Mouse (Mus musculus): ENCODE data around the gene Dcaf1. TPM values are rescaled to one million over a fixed set of nuclear protein-coding genes. Genes with fewer than 3 reads are reported as not detected.

Gene Dcaf1
- polyA plus RNA-seq, 1 experiment from 2014 or later, result 7.9 TPM

DNA sequence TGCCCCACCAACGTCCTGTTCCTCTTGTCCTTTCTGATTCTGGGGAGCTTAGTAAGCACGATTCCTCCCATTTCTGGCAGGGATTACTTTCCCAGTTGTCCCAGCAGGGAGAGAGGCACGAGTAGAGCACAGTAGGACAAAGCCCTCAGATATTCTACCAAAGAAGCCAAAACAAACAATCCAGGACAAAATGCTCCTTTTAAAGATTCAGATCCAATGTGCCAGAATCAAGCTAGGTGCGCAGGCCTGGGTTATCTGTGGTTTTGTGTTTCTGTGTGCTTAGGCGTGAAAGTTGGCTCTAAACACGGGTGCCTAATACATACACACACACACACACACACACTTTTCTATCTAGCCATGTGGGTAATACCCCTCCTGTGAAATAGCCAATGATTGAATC lies 3.5 kb upstream of the Dcaf1 start:
- Histone ChIP-seq H3K27ac (no peak overlapping the region), H3K4me3 (replicated peaks; ENCODE audit: low read depth, low read length) (no peak overlapping the region), H3K4me1 (replicated peaks; ENCODE audit: insufficient read depth, low read length) (0 out of 2 replicates have a peak, but pooled peaks cover 3% of the 10 kb centered on the region), H3K27me3 (ENCODE audit: insufficient read depth, low read length) (no peaks in the 10 kb centered on the region), H3K36me3 (ENCODE audit: insufficient read depth, low read length) (no peaks in the 10 kb centered on the region), H3K9ac (ENCODE audit: low read depth, low read length) (no peak overlapping the region), H3K4me2 (ENCODE audit: low read length) (no peak overlapping the region), H3K9me3 (replicated peaks; ENCODE audit: low read length) (no peaks in the 10 kb centered on the region)
- no peak for DNase-seq (ENCODE audit: low spot score)
- 77% methylated on average over 6 of the region's 6 CpGs for WGBS
- TF ChIP-seq CTCF (IDR thresholded peaks at IDR 0.05; ENCODE audit: low read depth), result no peak
- no peak for ATAC-seq (replicated peaks; ENCODE audit: low FRiP score, low read depth)

DNA sequence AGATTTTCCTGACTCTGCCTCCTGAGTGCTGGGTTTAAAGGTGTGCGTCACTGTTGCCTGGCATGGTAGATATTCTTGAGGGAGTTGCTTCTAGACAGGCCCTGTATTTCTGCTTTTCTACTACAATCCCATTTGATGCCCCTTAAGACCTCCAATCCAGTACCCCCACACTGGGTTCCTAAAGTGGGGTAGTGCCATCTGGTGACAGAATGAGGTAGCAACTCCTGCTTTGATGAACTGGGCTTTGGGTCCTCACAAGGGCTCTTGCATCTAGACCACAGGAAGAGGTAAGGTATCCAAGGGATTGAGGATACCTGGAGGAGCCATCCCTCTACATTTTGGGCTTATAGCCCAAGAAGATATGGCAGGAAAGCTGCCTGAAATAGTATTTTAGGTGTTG lies 2.5 kb upstream of the Dcaf1 start:
- peak; percentile 61 for TF ChIP-seq CTCF (IDR thresholded peaks at IDR 0.05; ENCODE audit: low read depth)
- no peaks in the 10 kb centered on the region for H3K36me3 ChIP-seq (ENCODE audit: insufficient read depth, low read length)
- H3K9me3 ChIP-seq (replicated peaks; ENCODE audit: low read length), result no peaks in the 10 kb centered on the region
- peak; percentile 10 for DNase-seq (ENCODE audit: low spot score)
- no peak overlapping the region for H3K4me3 ChIP-seq (replicated peaks; ENCODE audit: low read depth, low read length)
- H3K9ac ChIP-seq (ENCODE audit: low read depth, low read length), result no peak overlapping the region
- 0 out of 2 replicates have a peak, but pooled peaks cover 3% of the 10 kb centered on the region for H3K4me1 ChIP-seq (replicated peaks; ENCODE audit: insufficient read depth, low read length)
- no peak overlapping the region for H3K4me2 ChIP-seq (ENCODE audit: low read length)
- no peak for ATAC-seq (replicated peaks; ENCODE audit: low FRiP score, low read depth)
- 92% methylated on average over 1 of the region's 1 CpGs for WGBS
- no peaks in the 10 kb centered on the region for H3K27me3 ChIP-seq (ENCODE audit: insufficient read depth, low read length)
- no peak overlapping the region for H3K27ac ChIP-seq

DNA sequence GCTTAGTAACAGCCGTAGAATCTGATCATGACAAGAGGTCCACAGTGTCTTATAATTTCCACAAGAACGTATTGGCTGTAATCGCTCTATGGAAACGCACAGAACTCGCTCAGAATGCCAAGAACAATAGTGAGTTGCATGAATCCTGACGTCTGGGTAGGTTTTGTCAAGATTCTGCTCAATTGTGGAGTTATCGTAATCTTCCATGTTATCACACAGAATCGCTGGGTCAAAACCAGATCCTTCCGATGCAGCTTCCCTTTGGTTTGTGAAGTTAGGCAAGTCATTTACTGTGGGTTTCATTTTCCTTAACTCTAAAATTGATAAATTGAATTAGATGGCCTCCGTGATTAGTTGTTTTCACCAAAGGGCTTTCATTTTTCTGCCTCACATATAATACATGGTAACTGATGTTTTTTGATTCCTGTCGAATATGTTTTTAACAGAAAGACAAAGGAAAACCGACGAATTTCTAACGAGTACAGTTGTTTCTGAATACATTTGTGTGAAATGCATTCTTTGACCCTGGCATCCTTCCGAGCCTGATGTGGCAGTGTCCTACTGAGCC lies 540 bp upstream of the Dcaf1 start:
- Histone ChIP-seq H3K36me3 (ENCODE audit: insufficient read depth, low read length) (no peaks in the 10 kb centered on the region), H3K4me3 (replicated peaks; ENCODE audit: low read depth, low read length) (peak overlapping the region; percentile 98), H3K4me2 (ENCODE audit: low read length) (peak overlapping the region; percentile 59), H3K9me3 (replicated peaks; ENCODE audit: low read length) (no peaks in the 10 kb centered on the region), H3K27me3 (ENCODE audit: insufficient read depth, low read length) (no peaks in the 10 kb centered on the region), H3K27ac (no peak overlapping the region), H3K4me1 (replicated peaks; ENCODE audit: insufficient read depth, low read length) (0 out of 2 replicates have a peak, but pooled peaks cover 3% of the 10 kb centered on the region), H3K9ac (ENCODE audit: low read depth, low read length) (peak overlapping the region; percentile 28; the same call in 1 of the 2 replicates)
- ATAC-seq (replicated peaks; ENCODE audit: low FRiP score, low read depth) (no peak), DNase-seq (ENCODE audit: low spot score) (peak; percentile 9)
- TF ChIP-seq CTCF (IDR thresholded peaks at IDR 0.05; ENCODE audit: low read depth), result no peak
- WGBS, result 46% methylated on average over 15 of the region's 15 CpGs

DNA sequence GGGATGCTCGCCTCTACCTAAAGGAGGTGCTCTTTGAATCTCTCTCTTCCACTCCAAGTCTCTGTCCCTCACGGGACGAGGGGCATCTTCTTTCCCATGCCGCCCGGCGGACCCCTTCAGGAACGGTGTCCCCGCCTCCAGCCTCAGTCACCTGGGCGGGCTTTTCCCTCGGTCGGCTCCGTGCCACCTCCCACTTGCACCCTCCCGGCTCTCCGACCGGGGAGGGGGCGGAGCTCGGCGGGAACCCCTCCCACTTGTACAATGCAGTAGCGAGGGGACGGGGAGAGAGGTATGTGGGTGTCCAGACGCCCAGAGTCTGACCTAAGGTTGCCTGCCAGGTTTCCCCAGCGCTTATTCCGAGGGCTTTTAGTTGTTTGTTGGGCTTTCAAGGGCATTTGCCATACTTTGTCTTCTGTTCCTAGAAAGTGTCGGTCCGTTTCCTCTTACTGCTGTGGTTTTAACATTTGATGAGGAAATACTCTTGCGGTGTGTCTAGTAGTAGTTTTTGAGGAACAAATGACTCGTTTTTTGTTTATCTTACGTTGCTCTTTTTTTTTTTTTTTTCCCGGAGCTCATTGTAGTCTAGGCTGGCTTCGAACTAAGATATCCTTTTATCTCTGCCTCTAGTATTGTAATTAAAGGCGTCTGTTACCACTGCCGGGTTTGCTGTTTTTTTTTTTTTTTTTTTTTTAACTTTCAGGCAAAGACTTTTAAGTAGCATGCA lies 869 bp downstream of the Dcaf1 start:
- 1% methylated on average over 32 of the region's 32 CpGs for WGBS
- Histone ChIP-seq H3K27me3 (ENCODE audit: insufficient read depth, low read length) (no peaks in the 10 kb centered on the region), H3K4me3 (replicated peaks; ENCODE audit: low read depth, low read length) (peak overlapping the region; percentile 98), H3K27ac (peak overlapping the region; percentile 95), H3K9ac (ENCODE audit: low read depth, low read length) (peak overlapping the region; percentile 86), H3K4me1 (replicated peaks; ENCODE audit: insufficient read depth, low read length) (0 out of 2 replicates have a peak, but pooled peaks cover 3% of the 10 kb centered on the region), H3K4me2 (ENCODE audit: low read length) (peak overlapping the region; percentile 59), H3K9me3 (replicated peaks; ENCODE audit: low read length) (no peaks in the 10 kb centered on the region), H3K36me3 (ENCODE audit: insufficient read depth, low read length) (no peaks in the 10 kb centered on the region)
- peak; percentile 96 for DNase-seq (ENCODE audit: low spot score)
- ATAC-seq (replicated peaks; ENCODE audit: low FRiP score, low read depth), result peak; percentile 78
- TF ChIP-seq CTCF (IDR thresholded peaks at IDR 0.05; ENCODE audit: low read depth), result no peak

DNA sequence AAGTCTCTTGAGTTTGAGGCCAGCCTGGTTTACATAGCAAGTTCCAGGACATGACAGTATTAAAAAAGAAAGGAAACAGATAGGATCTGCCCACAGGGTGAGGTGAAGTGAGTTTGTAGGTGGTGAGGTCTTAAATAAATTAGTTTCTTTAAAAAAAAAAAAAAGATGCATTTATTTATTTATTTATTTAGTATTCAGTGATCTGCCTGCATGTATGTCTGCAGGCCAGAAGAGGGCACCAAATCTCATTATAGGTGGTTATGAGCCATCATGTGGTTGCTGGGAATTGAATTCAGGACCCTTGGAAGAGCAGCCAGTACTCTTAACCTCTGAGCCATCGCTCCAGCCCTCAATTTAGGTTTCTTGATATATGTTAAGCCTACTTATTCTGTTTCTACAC lies 18.9 kb downstream of the Dcaf1 start:
- H3K4me1 ChIP-seq (replicated peaks; ENCODE audit: insufficient read depth, low read length), result no peaks in the 10 kb centered on the region
- peaks cover 44% of the 10 kb centered on the region for H3K36me3 ChIP-seq (ENCODE audit: insufficient read depth, low read length)
- no peak overlapping the region for H3K27ac ChIP-seq
- H3K27me3 ChIP-seq (ENCODE audit: insufficient read depth, low read length), result no peaks in the 10 kb centered on the region
- peak; percentile 9 for DNase-seq (ENCODE audit: low spot score)
- H3K4me2 ChIP-seq (ENCODE audit: low read length), result no peak overlapping the region
- H3K9me3 ChIP-seq (replicated peaks; ENCODE audit: low read length), result no peaks in the 10 kb centered on the region
- H3K4me3 ChIP-seq (replicated peaks; ENCODE audit: low read depth, low read length), result no peak overlapping the region
- no peak for ATAC-seq (replicated peaks; ENCODE audit: low FRiP score, low read depth)
- WGBS, result 100% methylated on average over 1 of the region's 1 CpGs
- no peak overlapping the region for H3K9ac ChIP-seq (ENCODE audit: low read depth, low read length)
- TF ChIP-seq CTCF (IDR thresholded peaks at IDR 0.05; ENCODE audit: low read depth), result peak; percentile 54

DNA sequence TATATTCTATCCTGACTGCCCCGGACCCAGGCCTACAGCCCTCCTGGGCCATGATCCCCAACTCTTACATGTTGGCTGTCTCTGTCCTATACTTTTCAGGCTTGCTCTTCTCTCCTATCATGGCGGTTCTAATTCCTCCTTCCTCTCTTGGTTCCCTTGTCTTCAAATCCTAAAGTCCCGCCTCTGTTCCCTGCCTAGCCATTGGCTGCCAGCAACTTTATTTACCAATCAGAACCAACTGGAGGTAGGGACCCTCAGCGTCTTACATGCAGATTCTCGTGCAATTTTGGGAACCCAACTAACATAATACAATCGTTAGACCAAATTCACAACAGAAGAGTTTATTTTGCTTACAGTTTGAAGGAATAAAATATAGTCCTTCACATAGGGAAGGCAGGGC lies 21.1 kb downstream of the Dcaf1 start:
- DNase-seq (ENCODE audit: low spot score), result no peak
- H3K4me2 ChIP-seq (ENCODE audit: low read length), result no peak overlapping the region
- H3K36me3 ChIP-seq (ENCODE audit: insufficient read depth, low read length), result peaks cover 41% of the 10 kb centered on the region
- no peak for ATAC-seq (replicated peaks; ENCODE audit: low FRiP score, low read depth)
- no peaks in the 10 kb centered on the region for H3K9me3 ChIP-seq (replicated peaks; ENCODE audit: low read length)
- H3K27me3 ChIP-seq (ENCODE audit: insufficient read depth, low read length), result no peaks in the 10 kb centered on the region
- no peak overlapping the region for H3K4me3 ChIP-seq (replicated peaks; ENCODE audit: low read depth, low read length)
- no peak overlapping the region for H3K27ac ChIP-seq
- WGBS, result 94% methylated on average over 6 of the region's 6 CpGs
- TF ChIP-seq CTCF (IDR thresholded peaks at IDR 0.05; ENCODE audit: low read depth), result no peak
- H3K9ac ChIP-seq (ENCODE audit: low read depth, low read length), result no peak overlapping the region
- no peaks in the 10 kb centered on the region for H3K4me1 ChIP-seq (replicated peaks; ENCODE audit: insufficient read depth, low read length)

Data from kidney, postnatal 0 days (tissue).